21 mouse cellular contexts compared by ENCODE assay signal in the genomic region with DNA sequence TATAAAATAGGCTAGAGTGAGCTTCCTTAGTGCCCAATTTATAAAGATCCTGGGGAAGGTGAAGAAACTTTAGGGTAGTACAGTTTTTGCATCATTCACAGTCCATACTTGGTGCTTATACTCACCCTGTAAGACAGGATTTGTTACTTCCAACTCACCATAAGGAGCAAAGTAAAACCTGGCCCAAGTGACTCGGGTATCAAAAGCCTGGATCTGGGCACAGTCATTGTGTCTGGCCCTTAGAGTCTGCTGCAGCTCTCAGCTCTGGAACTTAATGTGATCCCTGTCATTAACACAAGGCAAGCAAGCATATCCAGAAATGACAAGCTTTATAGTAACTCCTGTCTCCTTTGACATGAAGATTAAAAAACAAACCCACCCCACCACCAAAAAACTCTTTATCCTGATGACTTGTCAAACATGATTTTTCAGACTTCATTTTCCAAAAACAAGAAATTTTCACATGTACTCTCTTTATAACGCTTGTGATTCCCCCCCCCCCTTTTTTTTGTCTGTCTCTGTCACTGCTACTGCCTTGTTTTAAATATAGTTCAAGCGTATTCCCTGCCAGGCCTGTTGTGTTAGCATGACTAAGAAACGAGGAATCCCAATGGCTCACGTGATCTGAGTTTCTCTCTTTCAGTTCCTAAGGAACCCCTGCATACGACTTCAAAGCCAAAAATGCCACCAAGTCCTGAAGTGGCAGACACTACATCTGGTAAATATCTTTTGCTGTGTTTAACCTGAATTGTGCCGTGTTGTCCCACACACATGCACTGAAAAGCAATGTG.
DNase-seq lines count a peak whose midpoint lies in the region; ATAC-seq and TF ChIP-seq lines count a peak whose summit lies in the region.
"Had no signal": no experiment of that assay in that cellular context is flagged by ENCODE, and none has a peak within 500 bp of the region (broad histone marks: within the 10 kb centered on the region; RNA-seq: fewer than 3 reads in every experiment).

No protein-coding gene starts in this region.

- no peaks in the 10 kb centered on the region for H3K79me2 ChIP-seq in heart, adult 2 months (replicated peaks; ENCODE audit: control insufficient read depth, insufficient read depth, low read length)

- no peaks in the 10 kb centered on the region for H3K4me1 ChIP-seq in heart, adult 2 months (ENCODE audit: control insufficient read depth, insufficient read depth, low read length)
- H3K4me1 ChIP-seq in heart, embryonic 11.5 days (ENCODE audit: control insufficient read depth, insufficient read depth, low read length): no peaks in the 10 kb centered on the region
- peaks cover 6% of the 10 kb centered on the region for H3K4me1 ChIP-seq in heart, embryonic 16.5 days (ENCODE audit: control insufficient read depth, insufficient read depth, low read length)
- H3K4me1 ChIP-seq in hindbrain, embryonic 16.5 days (ENCODE audit: control insufficient read depth, insufficient read depth, low read depth, low read length): no peaks in the 10 kb centered on the region
- no peaks in the 10 kb centered on the region for H3K4me1 ChIP-seq in forebrain, embryonic 12.5 days
- H3K4me1 ChIP-seq: hindbrain, embryonic 12.5 days had no signal

- H3K9me3 ChIP-seq in heart, embryonic 11.5 days (replicated peaks; ENCODE audit: control insufficient read depth, low read length): no peaks in the 10 kb centered on the region
- H3K9me3 ChIP-seq in heart, embryonic 16.5 days (replicated peaks; ENCODE audit: control insufficient read depth, low read length): no peaks in the 10 kb centered on the region
- H3K9me3 ChIP-seq in hindbrain, embryonic 16.5 days (ENCODE audit: control insufficient read depth, low read length): no peaks in the 10 kb centered on the region
- no peaks in the 10 kb centered on the region for H3K9me3 ChIP-seq in forebrain, embryonic 12.5 days
- H3K9me3 ChIP-seq: hindbrain, embryonic 12.5 days; limb, embryonic 15.5 days; lung, embryonic 15.5 days; neural tube, embryonic 15.5 days had no signal

- peak overlapping the region; percentile 42 for H3K27ac ChIP-seq in heart, adult 2 months
- no peak overlapping the region; the same call in 1 of the 2 replicates for H3K27ac ChIP-seq in heart, embryonic 11.5 days (ENCODE audit: low read depth, low read length)
- peak overlapping the region; percentile 90 for H3K27ac ChIP-seq in heart, embryonic 16.5 days (ENCODE audit: low read length)
- H3K27ac ChIP-seq in hindbrain, embryonic 16.5 days (ENCODE audit: low read depth, low read length): no peak overlapping the region
- H3K27ac ChIP-seq in forebrain, embryonic 12.5 days: no peak overlapping the region
- H3K27ac ChIP-seq: hindbrain, embryonic 12.5 days; limb, embryonic 15.5 days; liver, embryonic 14.5 days; lung, embryonic 15.5 days; neural tube, embryonic 15.5 days; stomach, postnatal 0 days had no signal

- no peaks in the 10 kb centered on the region for H3K27me3 ChIP-seq in heart, adult 2 months (ENCODE audit: control insufficient read depth, insufficient read depth, low read length)
- H3K27me3 ChIP-seq in heart, embryonic 11.5 days (ENCODE audit: control insufficient read depth, insufficient read depth, low read length): no peaks in the 10 kb centered on the region
- no peaks in the 10 kb centered on the region for H3K27me3 ChIP-seq in heart, embryonic 16.5 days (ENCODE audit: control insufficient read depth, insufficient read depth, low read length)
- H3K27me3 ChIP-seq in hindbrain, embryonic 16.5 days (replicated peaks; ENCODE audit: control insufficient read depth, insufficient read depth, low read length): no peaks in the 10 kb centered on the region
- no peaks in the 10 kb centered on the region for H3K27me3 ChIP-seq in forebrain, embryonic 12.5 days
- H3K27me3 ChIP-seq: hindbrain, embryonic 12.5 days; limb, embryonic 15.5 days; lung, embryonic 15.5 days; neural tube, embryonic 15.5 days had no signal

- peak in 1 of 2 experiments; percentile 13 for DNase-seq in heart, adult 2 months
- peak; percentile 42 for DNase-seq in 3T3-L1 (ENCODE audit: low read depth, low spot score)
- peak; percentile 20 for DNase-seq in NIH3T3 (ENCODE audit: low read depth)
- no peak for DNase-seq in frontal cortex, postnatal 36 days (ENCODE audit: low spot score in 2 of 2)
- DNase-seq: adrenal gland, postnatal 25 days; cerebellum, adult 11 months; cerebellum, postnatal 10 days; gastrocnemius, postnatal 10 days; kidney, adult 11 months; left cerebral cortex, postnatal 4 days; lung, postnatal 4 days had no signal

- no peak for ATAC-seq in heart, embryonic 11.5 days (replicated peaks; ENCODE audit: insufficient number of reproducible peaks, low FRiP score, low TSS enrichment)
- ATAC-seq in heart, embryonic 16.5 days (replicated peaks; ENCODE audit: extremely low read depth, insufficient read depth, low FRiP score): peak; percentile 83; the same call in 1 of the 2 replicates
- ATAC-seq in hindbrain, embryonic 16.5 days: no peak
- ATAC-seq in forebrain, embryonic 12.5 days (ENCODE audit: low FRiP score): no peak

- 39% methylated on average over 7 of the region's 7 CpGs for WGBS in heart, adult 2 months
- WGBS in heart, embryonic 11.5 days (ENCODE audit: insufficient replicate concordance): 40% methylated on average over 7 of the region's 7 CpGs
- WGBS in heart, embryonic 16.5 days: 25% methylated on average over 7 of the region's 7 CpGs
- WGBS in hindbrain, embryonic 16.5 days: 67% methylated on average over 7 of the region's 7 CpGs
- WGBS in forebrain, embryonic 12.5 days: 63% methylated on average over 7 of the region's 7 CpGs

- no peak overlapping the region for H3K9ac ChIP-seq in heart, adult 2 months (ENCODE audit: low read depth, low read length)
- no peak overlapping the region for H3K9ac ChIP-seq in heart, embryonic 11.5 days (ENCODE audit: low read depth, low read length)
- H3K9ac ChIP-seq in heart, embryonic 16.5 days (ENCODE audit: low read length): 0 out of 2 replicates have a peak overlapping the region, but pooled peaks have one; percentile 20
- H3K9ac ChIP-seq in hindbrain, embryonic 16.5 days (ENCODE audit: low read depth, low read length): no peak overlapping the region
- H3K9ac ChIP-seq in forebrain, embryonic 12.5 days: no peak overlapping the region
- H3K9ac ChIP-seq: hindbrain, embryonic 12.5 days; limb, embryonic 15.5 days; liver, embryonic 14.5 days; lung, embryonic 15.5 days; neural tube, embryonic 15.5 days had no signal

- no peak for TF ChIP-seq CTCF in heart, adult 2 months (IDR thresholded peaks at IDR 0.05)

- no peak for TF ChIP-seq POLR2A in heart, adult 2 months (IDR thresholded peaks at IDR 0.05; ENCODE audit: insufficient read depth, low read depth, low read length)

- TF ChIP-seq EP300 in heart, adult 2 months (IDR thresholded peaks at IDR 0.05; ENCODE audit: insufficient read depth, low read depth, low read length): no peak

- intact Hi-C loops in heart, adult 2 months (cut with DNase I): no loop called here

- peaks cover 2% of the 10 kb centered on the region; the same call in 1 of the 2 replicates for H3K36me3 ChIP-seq in heart, adult 2 months (ENCODE audit: control insufficient read depth, insufficient read depth, low read length)
- no peaks in the 10 kb centered on the region for H3K36me3 ChIP-seq in heart, embryonic 11.5 days (ENCODE audit: control insufficient read depth, insufficient read depth, low read length)
- H3K36me3 ChIP-seq in heart, embryonic 16.5 days (ENCODE audit: control insufficient read depth, insufficient read depth): no peaks in the 10 kb centered on the region
- H3K36me3 ChIP-seq in hindbrain, embryonic 16.5 days (ENCODE audit: control insufficient read depth, insufficient read depth, low read length): no peaks in the 10 kb centered on the region
- no peaks in the 10 kb centered on the region for H3K36me3 ChIP-seq in forebrain, embryonic 12.5 days (replicated peaks)
- H3K36me3 ChIP-seq: hindbrain, embryonic 12.5 days; limb, embryonic 15.5 days; lung, embryonic 15.5 days; neural tube, embryonic 15.5 days had no signal

- no peak overlapping the region for H3K4me2 ChIP-seq in heart, embryonic 11.5 days
- peak overlapping the region; percentile 28; the same call in 1 of the 2 replicates for H3K4me2 ChIP-seq in heart, embryonic 16.5 days (ENCODE audit: low read depth, low read length)
- no peak overlapping the region for H3K4me2 ChIP-seq in hindbrain, embryonic 16.5 days (ENCODE audit: low read length)
- H3K4me2 ChIP-seq in forebrain, embryonic 12.5 days: no peak overlapping the region
- H3K4me2 ChIP-seq: hindbrain, embryonic 12.5 days; limb, embryonic 15.5 days; lung, embryonic 15.5 days; neural tube, embryonic 15.5 days had no signal

- H3K4me3 ChIP-seq in heart, adult 2 months: no peak overlapping the region
- no peak overlapping the region for H3K4me3 ChIP-seq in heart, embryonic 11.5 days (ENCODE audit: low read depth, low read length)
- no peak overlapping the region for H3K4me3 ChIP-seq in heart, embryonic 16.5 days (ENCODE audit: low read length)
- no peak overlapping the region for H3K4me3 ChIP-seq in hindbrain, embryonic 16.5 days (ENCODE audit: low read length)
- H3K4me3 ChIP-seq in forebrain, embryonic 12.5 days (replicated peaks): no peak overlapping the region
- H3K4me3 ChIP-seq: hindbrain, embryonic 12.5 days; limb, embryonic 15.5 days; lung, embryonic 15.5 days; neural tube, embryonic 15.5 days had no signal

Comparison
In these comparisons a context has a peak if more than half of its experiments do, and no peak if none do; other contexts are left out.
1. H3K27ac ChIP-seq: peak in heart, adult 2 months (single experiment) and heart, embryonic 16.5 days (single experiment); none in heart, embryonic 11.5 days (single experiment), hindbrain, embryonic 16.5 days (single experiment) and forebrain, embryonic 12.5 days (single experiment).
2. DNase-seq: peak in 3T3-L1 (single experiment) and NIH3T3 (single experiment); none in frontal cortex, postnatal 36 days (0 of 2).